Mouse (Mus musculus): ENCODE measurements around the gene Podn.

GRCm38 (mm10) chr4:108096345-108096744 is at the start of gene Podn:
- TF ChIP-seq MYOD1 (IDR thresholded peaks at IDR 0.05; ENCODE audit: control insufficient read depth, insufficient read length, low read depth): no peak
- TF ChIP-seq CTCF (IDR thresholded peaks at IDR 0.05; ENCODE audit: control insufficient read depth, insufficient read depth, insufficient read length): no peak
- no peak for TF ChIP-seq USF1 (IDR thresholded peaks at IDR 0.05; ENCODE audit: low read depth)
- no peak for TF ChIP-seq CEBPB (IDR thresholded peaks at IDR 0.05; ENCODE audit: low read depth)
